Mouse (Mus musculus) midbrain, embryonic 14.5 days (tissue): ENCODE results near the gene Synpr. TPM values are rescaled to one million over a fixed set of nuclear protein-coding genes. Genes with fewer than 3 reads are reported as not detected.

Experiments used
- ATAC-seq: fragments of 200-750 bp; cut with Nextera tagmentation; 2 replicates; pipeline ENCODE4 v1.8.0; 2017; ENCODE audit warnings: moderate number of reproducible peaks, moderate library complexity; ENCODE audit not compliant: low FRiP score, low TSS enrichment
- DNase-seq: peaks from one replicate; pipeline ENCODE4 v3.0.0-alpha.2; 2015
- H3K27ac ChIP-seq: fragments of 300-500 bp; sonication (generic); replicated peaks from 2 replicates; pipeline ENCODE4 v1.5.1; 2014; ENCODE audit warnings: mild to moderate bottlenecking, low read depth, low read length, moderate library complexity
- H3K27me3 ChIP-seq: fragments of 300-500 bp; sonication (generic); 2 replicates; pipeline ENCODE4 v1.6.1; 2014; ENCODE audit warnings: low read length, control low read depth, mixed read lengths; ENCODE audit not compliant: control insufficient read depth, insufficient read depth
- H3K36me3 ChIP-seq: fragments of 300-500 bp; sonication (generic); 2 replicates; pipeline ENCODE4 v1.6.1; 2014; ENCODE audit warnings: low read length, control low read depth; ENCODE audit not compliant: control insufficient read depth, insufficient read depth
- H3K4me1 ChIP-seq: fragments of 300-500 bp; sonication (generic); 2 replicates; pipeline ENCODE4 v1.6.1; 2014; ENCODE audit warnings: mild to moderate bottlenecking, antibody characterized with exemption, low read length, control low read depth; ENCODE audit not compliant: control insufficient read depth, insufficient read depth
- H3K4me2 ChIP-seq: fragments of 300-500 bp; sonication (generic); 2 replicates; pipeline ENCODE4 v1.6.1; 2014; ENCODE audit warnings: mild to moderate bottlenecking, low read length, moderate library complexity
- H3K4me3 ChIP-seq: fragments of 300-500 bp; sonication (generic); replicated peaks from 2 replicates; pipeline ENCODE4 v1.5.1; 2014; ENCODE audit warnings: low read depth, low read length
- H3K9ac ChIP-seq: fragments of 300-500 bp; sonication (generic); replicated peaks from 2 replicates; pipeline ENCODE4 v1.6.1; 2014; ENCODE audit warnings: mild to moderate bottlenecking, low read length, moderate library complexity
- H3K9me3 ChIP-seq: fragments of 300-500 bp; sonication (generic); 2 replicates; pipeline ENCODE4 v1.6.1; 2016; ENCODE audit warnings: low read length, control low read depth, mixed read lengths; ENCODE audit not compliant: control insufficient read depth
- WGBS: fragments of 180-500 bp; shearing (Covaris S2); extraction: QIAGEN DNeasy Blood & Tissue Kit; methylation state at CpG from one replicate; pipeline ENCODE4 v1.1.7; 2014; 5-methylcytosine and 5-hydroxymethylcytosine counted together
- polyA plus RNA-seq: library from polyadenylated mRNA; unstranded; fragments of >200 nt; fragmentation: Nextera tagmentation; extraction: Ambion mirVana; gene quantifications from 2 replicates; pipeline ENCODE4 v1.2.1, GENCODE M21; 2014

The Synpr gene
- polyA plus RNA-seq, 1 experiment from 2014 or later = 35.2 TPM

GRCm38 (mm10) chr14:13336162-13336561 lies 51.6 kb downstream of the Synpr start:
- Histone ChIP-seq H3K4me1 (no peaks in the 10 kb centered on the region), H3K27me3 (no peaks in the 10 kb centered on the region), H3K4me3 (no peak overlapping the region), H3K27ac (no peak overlapping the region), H3K9ac (no peak overlapping the region), H3K9me3 (no peaks in the 10 kb centered on the region), H3K36me3 (no peaks in the 10 kb centered on the region), H3K4me2 (no peak overlapping the region)
- WGBS = 63% methylated on average over 4 of the region's 4 CpGs
- ATAC-seq (no peak), DNase-seq (no peak)

- DNase-seq = no peak
- Histone ChIP-seq H3K9ac (no peak overlapping the region), H3K27me3 (no peaks in the 10 kb centered on the region), H3K27ac (no peak overlapping the region), H3K9me3 (no peaks in the 10 kb centered on the region), H3K4me2 (no peak overlapping the region), H3K36me3 (no peaks in the 10 kb centered on the region), H3K4me3 (no peak overlapping the region), H3K4me1 (no peaks in the 10 kb centered on the region)
- no peak for ATAC-seq
- WGBS = 81% methylated on average over 4 of the region's 4 CpGs
These were observed 56.1 kb downstream of the Synpr start for GRCm38 (mm10) chr14:13340688-13341087.

- no peaks in the 10 kb centered on the region for H3K27me3 ChIP-seq
- H3K4me2 ChIP-seq = no peak overlapping the region
- H3K9ac ChIP-seq = no peak overlapping the region
- WGBS = 83% methylated on average over 2 of the region's 2 CpGs
- H3K4me3 ChIP-seq = no peak overlapping the region
- ATAC-seq = no peak
- H3K27ac ChIP-seq = no peak overlapping the region
- H3K9me3 ChIP-seq = no peaks in the 10 kb centered on the region
- no peaks in the 10 kb centered on the region for H3K4me1 ChIP-seq
- no peak for DNase-seq
- H3K36me3 ChIP-seq = no peaks in the 10 kb centered on the region
These were observed 59.7 kb downstream of the Synpr start for GRCm38 (mm10) chr14:13344240-13344639.

- Histone ChIP-seq H3K4me3 (no peak overlapping the region), H3K4me2 (no peak overlapping the region), H3K9ac (no peak overlapping the region), H3K36me3 (no peaks in the 10 kb centered on the region), H3K4me1 (no peaks in the 10 kb centered on the region), H3K27ac (no peak overlapping the region), H3K9me3 (no peaks in the 10 kb centered on the region), H3K27me3 (no peaks in the 10 kb centered on the region)
- 73% methylated on average over 4 of the region's 4 CpGs for WGBS
- DNase-seq (no peak), ATAC-seq (no peak)
These were observed 64.7 kb downstream of the Synpr start for GRCm38 (mm10) chr14:13349170-13349865.

- Histone ChIP-seq H3K4me3 (no peak overlapping the region), H3K27ac (no peak overlapping the region), H3K4me1 (no peaks in the 10 kb centered on the region), H3K9ac (no peak overlapping the region), H3K36me3 (no peaks in the 10 kb centered on the region), H3K4me2 (no peak overlapping the region), H3K27me3 (no peaks in the 10 kb centered on the region), H3K9me3 (no peaks in the 10 kb centered on the region)
- DNase-seq = peak; percentile 84
- 28% methylated on average over 5 of the region's 5 CpGs for WGBS
- ATAC-seq = peak; percentile 35; the same call in 1 of the 2 replicates
These were observed 69.6 kb downstream of the Synpr start for GRCm38 (mm10) chr14:13354154-13354553.

GRCm38 (mm10) chr14:13355569-13356362 lies 71.2 kb downstream of the Synpr start:
- H3K9me3 ChIP-seq = no peaks in the 10 kb centered on the region
- no peaks in the 10 kb centered on the region for H3K4me1 ChIP-seq
- no peaks in the 10 kb centered on the region for H3K36me3 ChIP-seq
- no peak overlapping the region for H3K9ac ChIP-seq
- H3K4me2 ChIP-seq = no peak overlapping the region
- H3K4me3 ChIP-seq = no peak overlapping the region
- H3K27ac ChIP-seq = no peak overlapping the region
- WGBS = 12% methylated on average over 7 of the region's 7 CpGs
- no peaks in the 10 kb centered on the region for H3K27me3 ChIP-seq
- peak; percentile 94 for DNase-seq
- ATAC-seq = peak; percentile 44; the same call in 1 of the 2 replicates

GRCm38 (mm10) chr14:13357101-13357667 lies 72.6 kb downstream of the Synpr start:
- Histone ChIP-seq H3K9me3 (no peaks in the 10 kb centered on the region), H3K4me3 (no peak overlapping the region), H3K4me2 (no peak overlapping the region), H3K27me3 (no peaks in the 10 kb centered on the region), H3K4me1 (no peaks in the 10 kb centered on the region), H3K9ac (no peak overlapping the region), H3K27ac (no peak overlapping the region), H3K36me3 (no peaks in the 10 kb centered on the region)
- no peak for DNase-seq
- WGBS = 72% methylated on average over 5 of the region's 5 CpGs
- ATAC-seq = no peak

- Histone ChIP-seq H3K9ac (no peak overlapping the region), H3K4me1 (no peaks in the 10 kb centered on the region), H3K27ac (no peak overlapping the region), H3K4me3 (no peak overlapping the region), H3K4me2 (no peak overlapping the region), H3K36me3 (no peaks in the 10 kb centered on the region), H3K9me3 (no peaks in the 10 kb centered on the region), H3K27me3 (no peaks in the 10 kb centered on the region)
- WGBS = 83% methylated on average over 2 of the region's 2 CpGs
- ATAC-seq = no peak
- DNase-seq = no peak
These were observed 73.5 kb downstream of the Synpr start for GRCm38 (mm10) chr14:13358037-13358436.
